Mouse (Mus musculus): Measurements from ENCODE around the gene Pglyrp1. TPM values are rescaled to one million over a fixed set of nuclear protein-coding genes. Genes with fewer than 3 reads are reported as not detected.

Pglyrp1 gene
- polyA plus RNA-seq, 1 experiment from 2014 or later, result 5.7 TPM

- ATAC-seq (replicated peaks; ENCODE audit: extremely low read depth, insufficient read depth, low FRiP score), result no peak
- no peak overlapping the region for H3K27ac ChIP-seq (ENCODE audit: low read length)
- H3K4me3 ChIP-seq (ENCODE audit: low read length), result no peak overlapping the region
- peaks cover 3% of the 10 kb centered on the region; the same call in 1 of the 2 replicates for H3K4me1 ChIP-seq (ENCODE audit: control insufficient read depth, insufficient read depth, low read length)
- H3K36me3 ChIP-seq (ENCODE audit: control insufficient read depth, insufficient read depth), result no peaks in the 10 kb centered on the region
- 25% methylated on average over 5 of the region's 5 CpGs for WGBS
- no peak overlapping the region for H3K4me2 ChIP-seq (ENCODE audit: low read depth, low read length)
- H3K9me3 ChIP-seq (replicated peaks; ENCODE audit: control insufficient read depth, low read length), result no peaks in the 10 kb centered on the region
- no peak overlapping the region for H3K9ac ChIP-seq (ENCODE audit: low read length)
- no peaks in the 10 kb centered on the region for H3K27me3 ChIP-seq (ENCODE audit: control insufficient read depth, insufficient read depth, low read length)
These were observed 26.3 kb upstream of the Pglyrp1 start for GRCm38 (mm10) chr7:18844811-18845210.

GRCm38 (mm10) chr7:18848395-18848794 lies 22.7 kb upstream of the Pglyrp1 start:
- H3K9me3 ChIP-seq (replicated peaks; ENCODE audit: control insufficient read depth, low read length), result no peaks in the 10 kb centered on the region
- H3K4me1 ChIP-seq (ENCODE audit: control insufficient read depth, insufficient read depth, low read length), result no peaks in the 10 kb centered on the region
- H3K27me3 ChIP-seq (ENCODE audit: control insufficient read depth, insufficient read depth, low read length), result no peaks in the 10 kb centered on the region
- no peak overlapping the region for H3K4me3 ChIP-seq (ENCODE audit: low read length)
- no peak for ATAC-seq (replicated peaks; ENCODE audit: extremely low read depth, insufficient read depth, low FRiP score)
- no peak overlapping the region for H3K4me2 ChIP-seq (ENCODE audit: low read depth, low read length)
- H3K9ac ChIP-seq (ENCODE audit: low read length), result no peak overlapping the region
- WGBS, result 73% methylated on average over 1 of the region's 1 CpGs
- no peaks in the 10 kb centered on the region for H3K36me3 ChIP-seq (ENCODE audit: control insufficient read depth, insufficient read depth)
- no peak overlapping the region for H3K27ac ChIP-seq (ENCODE audit: low read length)

- no peak overlapping the region for H3K4me2 ChIP-seq (ENCODE audit: low read depth, low read length)
- no peak overlapping the region for H3K9ac ChIP-seq (ENCODE audit: low read length)
- H3K36me3 ChIP-seq (ENCODE audit: control insufficient read depth, insufficient read depth), result no peaks in the 10 kb centered on the region
- H3K27ac ChIP-seq (ENCODE audit: low read length), result peak overlapping the region; percentile 54
- H3K4me1 ChIP-seq (ENCODE audit: control insufficient read depth, insufficient read depth, low read length), result peaks cover 3% of the 10 kb centered on the region; the same call in 1 of the 2 replicates
- H3K27me3 ChIP-seq (ENCODE audit: control insufficient read depth, insufficient read depth, low read length), result no peaks in the 10 kb centered on the region
- H3K9me3 ChIP-seq (replicated peaks; ENCODE audit: control insufficient read depth, low read length), result peaks cover 4% of the 10 kb centered on the region; the same call in 1 of the 2 replicates
- peak; percentile 76 for ATAC-seq (replicated peaks; ENCODE audit: extremely low read depth, insufficient read depth, low FRiP score)
- WGBS, result 62% methylated on average over 5 of the region's 5 CpGs
- H3K4me3 ChIP-seq (ENCODE audit: low read length), result no peak overlapping the region
These were observed 12.7 kb upstream of the Pglyrp1 start for GRCm38 (mm10) chr7:18858310-18858916.

GRCm38 (mm10) chr7:18862801-18863200 lies 8.3 kb upstream of the Pglyrp1 start:
- 79% methylated on average over 6 of the region's 6 CpGs for WGBS
- Histone ChIP-seq H3K27me3 (ENCODE audit: control insufficient read depth, insufficient read depth, low read length) (no peaks in the 10 kb centered on the region), H3K9me3 (replicated peaks; ENCODE audit: control insufficient read depth, low read length) (peaks cover 4% of the 10 kb centered on the region; the same call in 1 of the 2 replicates)

GRCm38 (mm10) chr7:18868491-18868890 lies 2.6 kb upstream of the Pglyrp1 start:
- Histone ChIP-seq H3K4me2 (ENCODE audit: low read depth, low read length) (no peak overlapping the region), H3K4me1 (ENCODE audit: control insufficient read depth, insufficient read depth, low read length) (peaks cover 6% of the 10 kb centered on the region), H3K4me3 (ENCODE audit: low read length) (no peak overlapping the region), H3K9ac (ENCODE audit: low read length) (no peak overlapping the region), H3K9me3 (replicated peaks; ENCODE audit: control insufficient read depth, low read length) (0 out of 2 replicates have a peak, but pooled peaks cover 2% of the 10 kb centered on the region), H3K27ac (ENCODE audit: low read length) (no peak overlapping the region), H3K27me3 (ENCODE audit: control insufficient read depth, insufficient read depth, low read length) (0 out of 2 replicates have a peak, but pooled peaks cover 2% of the 10 kb centered on the region), H3K36me3 (ENCODE audit: control insufficient read depth, insufficient read depth) (no peaks in the 10 kb centered on the region)
- WGBS, result 83% methylated on average over 2 of the region's 2 CpGs
- no peak for ATAC-seq (replicated peaks; ENCODE audit: extremely low read depth, insufficient read depth, low FRiP score)

More at GRCm38 (mm10) chr7:18862801-18863200, 8.3 kb upstream of the Pglyrp1 start:
- ATAC-seq (replicated peaks; ENCODE audit: extremely low read depth, insufficient read depth, low FRiP score), result no peak
- Histone ChIP-seq H3K4me2 (ENCODE audit: low read depth, low read length) (no peak overlapping the region), H3K9ac (ENCODE audit: low read length) (no peak overlapping the region), H3K27ac (ENCODE audit: low read length) (no peak overlapping the region), H3K36me3 (ENCODE audit: control insufficient read depth, insufficient read depth) (no peaks in the 10 kb centered on the region), H3K4me1 (ENCODE audit: control insufficient read depth, insufficient read depth, low read length) (peaks cover 3% of the 10 kb centered on the region; the same call in 1 of the 2 replicates), H3K4me3 (ENCODE audit: low read length) (no peak overlapping the region)

- Histone ChIP-seq H3K4me3 (ENCODE audit: low read length) (peak overlapping the region; percentile 53), H3K9me3 (replicated peaks; ENCODE audit: control insufficient read depth, low read length) (0 out of 2 replicates have a peak, but pooled peaks cover 2% of the 10 kb centered on the region), H3K4me1 (ENCODE audit: control insufficient read depth, insufficient read depth, low read length) (peaks cover 6% of the 10 kb centered on the region), H3K9ac (ENCODE audit: low read length) (no peak overlapping the region), H3K4me2 (ENCODE audit: low read depth, low read length) (peak overlapping the region; percentile 87), H3K36me3 (ENCODE audit: control insufficient read depth, insufficient read depth) (no peaks in the 10 kb centered on the region), H3K27me3 (ENCODE audit: control insufficient read depth, insufficient read depth, low read length) (0 out of 2 replicates have a peak, but pooled peaks cover 2% of the 10 kb centered on the region), H3K27ac (ENCODE audit: low read length) (no peak overlapping the region)
- no peak for ATAC-seq (replicated peaks; ENCODE audit: extremely low read depth, insufficient read depth, low FRiP score)
- WGBS, result 33% methylated on average over 13 of the region's 14 CpGs
These were observed 1.1 kb downstream of the Pglyrp1 start for GRCm38 (mm10) chr7:18872014-18872802.

- no peaks in the 10 kb centered on the region for H3K36me3 ChIP-seq (ENCODE audit: control insufficient read depth, insufficient read depth)
- ATAC-seq (replicated peaks; ENCODE audit: extremely low read depth, insufficient read depth, low FRiP score), result no peak; the same call in 1 of the 2 replicates
- peak overlapping the region; percentile 53 for H3K4me3 ChIP-seq (ENCODE audit: low read length)
- peak overlapping the region; percentile 61; the same call in 1 of the 2 replicates for H3K9ac ChIP-seq (ENCODE audit: low read length)
- peak overlapping the region; percentile 87 for H3K4me2 ChIP-seq (ENCODE audit: low read depth, low read length)
- 0 out of 2 replicates have a peak, but pooled peaks cover 2% of the 10 kb centered on the region for H3K27me3 ChIP-seq (ENCODE audit: control insufficient read depth, insufficient read depth, low read length)
- peaks cover 6% of the 10 kb centered on the region for H3K4me1 ChIP-seq (ENCODE audit: control insufficient read depth, insufficient read depth, low read length)
- 4% methylated on average over 7 of the region's 7 CpGs for WGBS
- 0 out of 2 replicates have a peak, but pooled peaks cover 2% of the 10 kb centered on the region for H3K9me3 ChIP-seq (replicated peaks; ENCODE audit: control insufficient read depth, low read length)
- H3K27ac ChIP-seq (ENCODE audit: low read length), result no peak overlapping the region
These were observed 1.7 kb downstream of the Pglyrp1 start for GRCm38 (mm10) chr7:18872816-18873215.

- H3K36me3 ChIP-seq (ENCODE audit: control insufficient read depth, insufficient read depth), result no peaks in the 10 kb centered on the region
- H3K4me2 ChIP-seq (ENCODE audit: low read depth, low read length), result peak overlapping the region; percentile 87
- H3K27ac ChIP-seq (ENCODE audit: low read length), result no peak overlapping the region
- peak; percentile 77 for ATAC-seq (replicated peaks; ENCODE audit: extremely low read depth, insufficient read depth, low FRiP score)
- under 1% methylated on average over 10 of the region's 10 CpGs for WGBS
- 0 out of 2 replicates have a peak, but pooled peaks cover 2% of the 10 kb centered on the region for H3K27me3 ChIP-seq (ENCODE audit: control insufficient read depth, insufficient read depth, low read length)
- peaks cover 6% of the 10 kb centered on the region for H3K4me1 ChIP-seq (ENCODE audit: control insufficient read depth, insufficient read depth, low read length)
- peak overlapping the region; percentile 61 for H3K9ac ChIP-seq (ENCODE audit: low read length)
- H3K9me3 ChIP-seq (replicated peaks; ENCODE audit: control insufficient read depth, low read length), result 0 out of 2 replicates have a peak, but pooled peaks cover 2% of the 10 kb centered on the region
- H3K4me3 ChIP-seq (ENCODE audit: low read length), result peak overlapping the region; percentile 53
These were observed 2.1 kb downstream of the Pglyrp1 start for GRCm38 (mm10) chr7:18873253-18873652.

- Histone ChIP-seq H3K4me3 (ENCODE audit: low read length) (no peak overlapping the region), H3K9ac (ENCODE audit: low read length) (no peak overlapping the region), H3K27me3 (ENCODE audit: control insufficient read depth, insufficient read depth, low read length) (0 out of 2 replicates have a peak, but pooled peaks cover 2% of the 10 kb centered on the region), H3K4me2 (ENCODE audit: low read depth, low read length) (no peak overlapping the region), H3K36me3 (ENCODE audit: control insufficient read depth, insufficient read depth) (no peaks in the 10 kb centered on the region), H3K4me1 (ENCODE audit: control insufficient read depth, insufficient read depth, low read length) (peaks cover 6% of the 10 kb centered on the region), H3K9me3 (replicated peaks; ENCODE audit: control insufficient read depth, low read length) (no peaks in the 10 kb centered on the region), H3K27ac (ENCODE audit: low read length) (no peak overlapping the region)
- ATAC-seq (replicated peaks; ENCODE audit: extremely low read depth, insufficient read depth, low FRiP score), result no peak
- 77% methylated on average over 5 of the region's 5 CpGs for WGBS
These were observed 4.2 kb downstream of the Pglyrp1 start for GRCm38 (mm10) chr7:18875372-18875771.
